In the genomic region with DNA sequence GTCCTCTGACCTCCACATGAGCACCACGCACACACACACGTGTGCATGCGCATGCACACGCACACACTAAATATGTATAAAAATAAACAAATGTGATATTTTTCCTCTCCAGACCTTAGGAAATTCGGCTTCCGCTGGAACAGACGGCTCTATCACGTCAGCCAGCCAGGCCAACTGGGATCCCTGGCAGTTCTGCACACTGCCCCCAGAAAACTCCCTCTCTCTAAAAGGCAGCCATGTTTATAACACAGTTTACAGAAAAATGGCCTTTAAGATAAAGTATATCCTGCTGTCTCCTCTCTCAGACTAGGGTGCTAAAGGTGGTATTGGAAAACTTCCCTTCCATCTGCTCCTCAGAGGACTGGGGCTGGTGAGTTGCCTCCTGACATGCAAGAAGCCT, we compare ENCODE assay signal across 24 mouse cellular contexts. TPM values are rescaled to one million over a fixed set of nuclear protein-coding genes. Genes with fewer than 3 reads are reported as not detected.
"Had no signal": no experiment of that assay in that cellular context is flagged by ENCODE, and none has a peak within 500 bp of the region (broad histone marks: within the 10 kb centered on the region; RNA-seq: fewer than 3 reads in every experiment).

No protein-coding gene starts in this region.

- H3K27me3 ChIP-seq: intestine, embryonic 15.5 days; limb, embryonic 12.5 days; limb, embryonic 15.5 days; lung, embryonic 15.5 days; megakaryocyte, embryonic 14.5 days; midbrain, embryonic 13.5 days; neural tube, embryonic 13.5 days; stomach, embryonic 15.5 days had no signal

- H3K36me3 ChIP-seq: intestine, embryonic 15.5 days; limb, embryonic 15.5 days; stomach, embryonic 15.5 days had no signal

- DNase-seq: kidney, adult 18-20 months; kidney, adult 9 months; kidney, postnatal 14 days; kidney, postnatal 4 days; left cerebral cortex, postnatal 4 days; lung, adult 18-20 months; lung, postnatal 10 days; lung, postnatal 36 days; retina, postnatal 1 day; right cerebral cortex, postnatal 25 days; spleen, adult 18-20 months; thymus, postnatal 25 days had no signal

- H3K9ac ChIP-seq: intestine, embryonic 15.5 days; limb, embryonic 12.5 days; limb, embryonic 15.5 days; lung, embryonic 15.5 days; midbrain, embryonic 13.5 days; neural tube, embryonic 13.5 days; stomach, embryonic 15.5 days had no signal

- H3K9me3 ChIP-seq: intestine, embryonic 15.5 days; limb, embryonic 12.5 days; limb, embryonic 15.5 days; lung, embryonic 15.5 days; megakaryocyte, embryonic 14.5 days; midbrain, embryonic 10.5 days; midbrain, embryonic 13.5 days; neural tube, embryonic 13.5 days; stomach, embryonic 15.5 days had no signal

- H3K4me2 ChIP-seq: intestine, embryonic 15.5 days; limb, embryonic 12.5 days; limb, embryonic 15.5 days; lung, embryonic 15.5 days; midbrain, embryonic 13.5 days; neural tube, embryonic 13.5 days; stomach, embryonic 15.5 days had no signal

- H3K27ac ChIP-seq: intestine, embryonic 15.5 days; limb, embryonic 12.5 days; limb, embryonic 15.5 days; lung, embryonic 15.5 days; midbrain, embryonic 10.5 days; midbrain, embryonic 13.5 days; neural tube, embryonic 13.5 days; stomach, embryonic 15.5 days had no signal

- H3K4me3 ChIP-seq: intestine, embryonic 15.5 days; limb, embryonic 12.5 days; limb, embryonic 15.5 days; lung, embryonic 15.5 days; megakaryocyte, embryonic 14.5 days; midbrain, embryonic 10.5 days; midbrain, embryonic 13.5 days; myocyte; neural tube, embryonic 13.5 days; stomach, embryonic 15.5 days had no signal

- ATAC-seq: intestine, embryonic 15.5 days; midbrain, embryonic 13.5 days; midbrain, embryonic 16.5 days had no signal

RNA-seq across cellular contexts. Expression of a gene that starts 32.3 kb away (rescaled TPM):
- polyA plus RNA-seq: midbrain, embryonic 13.5 days; thymus, postnatal 0 days had no signal
